Mouse (Mus musculus) kidney, postnatal 10 days (tissue): Measurements from ENCODE around the gene Ugp2.

Source experiments
- DNase-seq: peaks from one replicate; pipeline ENCODE4 v3.0.0; 2021; ENCODE audit warnings: mixed read lengths

Gene Ugp2

GRCm38 (mm10) chr11:21371122-21371806 is at the start of gene Ugp2:
Gene Ugp2, minus strand, starts transcription at chr11:21371201.
- DNase-seq, result peak; percentile 99

GRCm38 (mm10) chr11:21414911-21415381 is 43.9 kb upstream of the Ugp2 start:
- no peak for DNase-seq

GRCm38 (mm10) chr11:21406668-21407067 is 35.7 kb upstream of the Ugp2 start:
- DNase-seq, result no peak

DNA sequence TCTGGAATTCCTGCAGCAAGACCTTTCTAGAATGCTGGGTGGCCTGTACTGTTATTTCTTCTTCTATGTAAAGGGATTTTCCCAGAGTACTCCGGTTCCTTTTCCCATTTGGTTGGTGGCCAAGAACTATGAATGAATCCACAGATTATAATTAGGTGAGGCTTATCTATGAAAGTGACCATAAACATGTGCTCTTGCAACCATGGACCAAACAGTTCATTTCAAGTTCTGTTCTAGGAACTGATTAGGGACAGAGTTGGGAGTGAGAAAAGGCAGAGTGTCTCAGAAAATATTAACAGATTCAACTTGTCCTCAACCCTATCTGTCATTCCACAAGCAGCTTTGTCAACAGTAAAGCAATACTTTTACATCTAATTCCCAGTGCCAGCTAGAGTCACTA is 35.1 kb upstream of the Ugp2 start:
- DNase-seq, result no peak

- DNase-seq, result no peak
Measured at GRCm38 (mm10) chr11:21403877-21404276, 32.9 kb upstream of the Ugp2 start.

- no peak for DNase-seq
Measured at GRCm38 (mm10) chr11:21402481-21403254, 31.7 kb upstream of the Ugp2 start.

DNA sequence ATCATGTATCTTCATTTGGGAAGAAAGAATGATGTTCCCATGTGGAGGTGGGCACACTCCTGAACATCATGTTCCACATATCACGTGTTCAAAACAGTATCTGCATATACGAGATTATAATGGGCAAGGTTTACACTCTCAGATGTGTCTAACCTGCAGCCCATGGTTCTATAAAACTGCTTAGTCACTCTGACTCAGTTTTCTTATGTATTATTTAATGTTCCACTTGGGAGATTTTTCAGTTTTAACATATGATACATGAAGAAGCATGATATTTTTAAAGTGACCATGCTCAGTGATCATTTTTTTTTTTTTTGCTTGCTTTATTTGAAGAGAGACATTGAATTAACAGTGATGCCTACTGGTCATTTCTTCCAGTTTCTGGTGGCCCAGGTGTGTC is 30.2 kb upstream of the Ugp2 start:
- DNase-seq, result no peak

DNA sequence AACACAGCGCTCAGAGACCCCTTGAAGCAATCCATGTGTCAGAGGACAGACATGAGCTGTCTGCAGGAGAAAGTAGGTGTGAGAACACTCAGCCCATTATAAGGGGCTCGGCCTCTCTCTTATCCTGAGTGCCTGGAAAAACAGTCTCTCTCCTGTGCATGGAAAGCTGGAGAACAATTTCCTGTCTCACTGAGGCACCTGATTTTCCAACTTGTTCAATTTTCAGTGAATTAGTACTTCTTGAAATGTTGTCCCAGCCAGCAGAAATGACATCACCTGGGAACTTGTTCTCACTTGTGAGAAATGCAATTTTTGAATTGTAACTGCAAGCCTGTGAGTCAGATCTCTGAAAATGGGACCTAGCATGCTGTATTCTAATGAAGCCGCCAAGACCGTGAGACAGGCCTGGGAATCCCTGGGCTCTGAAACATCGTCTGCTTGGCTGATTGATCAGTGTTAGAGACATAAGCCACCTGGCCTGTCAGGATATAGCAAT is 28.2 kb upstream of the Ugp2 start:
- DNase-seq, result no peak

DNA sequence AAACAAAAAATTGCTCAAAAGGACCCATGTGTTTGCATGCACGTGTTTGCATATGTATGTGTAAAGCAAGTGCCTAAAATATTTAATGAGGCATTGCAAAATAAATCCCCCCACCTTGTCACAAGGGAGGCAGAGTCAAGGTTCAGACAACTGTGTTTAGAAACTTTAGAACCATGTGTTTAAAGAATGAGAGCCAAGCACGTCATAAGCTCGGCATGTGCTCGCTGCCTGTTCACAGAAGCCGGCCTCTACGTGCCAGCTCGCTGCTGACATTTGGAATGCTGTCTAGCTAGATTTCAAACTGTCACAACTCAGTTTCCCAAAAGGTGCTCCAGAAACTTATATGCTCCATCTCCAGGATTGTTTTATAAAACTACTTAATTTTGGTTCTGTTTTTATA is 27.5 kb upstream of the Ugp2 start:
- DNase-seq, result peak; percentile 22

DNA sequence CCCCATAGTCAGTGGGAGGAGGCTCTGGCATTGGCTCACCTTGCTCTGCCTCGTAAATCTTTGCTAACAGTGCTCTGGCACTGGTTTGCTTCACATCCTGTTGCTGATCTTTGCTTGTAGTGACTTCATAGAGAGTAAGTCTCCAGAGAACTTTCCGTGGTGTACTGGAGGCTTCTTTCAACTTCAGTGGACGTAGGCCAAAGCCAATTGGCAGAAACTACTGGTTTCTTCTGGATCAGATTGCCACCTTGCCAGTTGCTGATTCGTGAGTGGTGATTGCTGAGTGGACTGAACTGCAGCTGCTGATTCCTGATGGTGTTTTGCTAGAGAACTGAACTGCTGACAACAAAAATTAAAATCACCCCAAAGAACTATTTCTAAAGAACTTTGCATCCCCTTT is 15.8 kb upstream of the Ugp2 start:
- DNase-seq, result no peak

GRCm38 (mm10) chr11:21374096-21374495 is 3.1 kb upstream of the Ugp2 start:
- no peak for DNase-seq

DNA sequence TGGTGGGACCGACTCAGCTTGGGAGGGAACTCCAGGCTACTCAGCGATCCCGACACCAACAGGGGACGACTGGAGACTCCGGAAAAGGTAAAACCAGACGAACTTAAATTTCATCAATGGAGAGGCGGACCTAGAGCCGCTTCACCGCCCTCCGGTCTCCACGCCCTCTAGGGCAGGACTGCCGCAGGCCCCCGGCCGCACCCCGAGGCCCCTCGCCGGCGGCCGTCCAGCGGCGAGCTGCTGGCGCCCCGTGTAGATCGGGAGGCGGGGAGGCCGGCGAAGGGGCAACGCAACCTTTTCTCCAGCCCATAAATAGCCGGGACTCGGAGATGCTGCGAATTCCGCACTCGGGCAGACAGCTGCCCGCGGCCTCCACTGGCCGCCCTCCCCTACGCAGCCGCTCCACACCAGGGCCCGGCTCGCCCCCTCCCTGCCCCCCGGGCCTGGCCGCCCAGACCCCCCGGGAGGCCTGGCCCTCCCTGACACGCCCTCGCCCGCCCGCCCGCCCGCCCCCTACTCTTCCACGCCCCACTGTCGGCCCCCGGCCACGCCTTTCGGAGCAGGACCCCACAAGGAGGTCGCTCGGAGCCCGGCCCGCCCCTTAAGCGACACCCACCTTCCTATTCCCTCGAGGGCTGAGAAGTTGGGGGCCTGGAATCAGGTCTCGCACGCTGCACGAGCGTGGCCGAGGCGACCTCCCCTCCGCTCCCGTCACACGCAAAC is 441 bp downstream of the Ugp2 start:
- peak; percentile 93 for DNase-seq

DNA sequence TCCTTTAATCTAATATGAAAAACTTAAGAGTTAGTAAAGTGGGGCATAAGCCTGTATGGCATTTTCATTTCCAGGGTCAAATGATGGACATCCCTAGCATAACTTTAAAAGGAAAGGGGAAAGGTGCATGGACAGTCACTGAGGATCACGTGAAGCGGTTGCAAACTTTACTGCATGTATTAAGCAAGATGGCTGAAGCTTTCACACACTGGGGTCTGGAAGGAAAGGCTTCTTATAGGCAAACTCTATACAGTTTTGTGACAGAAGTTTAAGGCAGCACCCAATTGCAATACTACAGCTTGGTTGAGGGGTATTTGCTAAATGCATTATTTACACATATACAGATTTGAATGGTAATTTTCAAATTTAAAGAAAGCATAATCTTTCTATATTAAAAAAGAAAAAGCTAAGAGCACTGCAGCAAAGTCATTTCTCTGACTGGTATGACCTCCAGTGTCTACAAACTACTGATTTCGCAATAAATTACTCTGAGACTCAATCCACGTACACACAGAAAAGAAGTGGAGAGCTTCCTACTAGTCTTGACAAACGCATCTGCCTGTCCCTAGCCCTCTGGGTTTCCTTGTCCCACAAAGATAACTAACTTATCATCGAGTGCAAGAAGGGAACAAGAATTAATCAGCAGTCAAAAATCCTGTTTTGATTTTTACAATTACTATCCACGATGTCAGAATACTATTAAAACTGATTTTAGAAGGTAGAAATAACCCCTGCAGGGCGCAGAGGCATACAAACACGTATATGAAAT is 1.6 kb downstream of the Ugp2 start:
- DNase-seq, result no peak

- DNase-seq, result peak; percentile 31
Measured at GRCm38 (mm10) chr11:21368466-21368865, 2.5 kb downstream of the Ugp2 start.

- DNase-seq, result no peak
Measured at GRCm38 (mm10) chr11:21363144-21363940, 7.7 kb downstream of the Ugp2 start.

- DNase-seq, result no peak
Measured at GRCm38 (mm10) chr11:21351296-21351695, 19.7 kb downstream of the Ugp2 start.

DNA sequence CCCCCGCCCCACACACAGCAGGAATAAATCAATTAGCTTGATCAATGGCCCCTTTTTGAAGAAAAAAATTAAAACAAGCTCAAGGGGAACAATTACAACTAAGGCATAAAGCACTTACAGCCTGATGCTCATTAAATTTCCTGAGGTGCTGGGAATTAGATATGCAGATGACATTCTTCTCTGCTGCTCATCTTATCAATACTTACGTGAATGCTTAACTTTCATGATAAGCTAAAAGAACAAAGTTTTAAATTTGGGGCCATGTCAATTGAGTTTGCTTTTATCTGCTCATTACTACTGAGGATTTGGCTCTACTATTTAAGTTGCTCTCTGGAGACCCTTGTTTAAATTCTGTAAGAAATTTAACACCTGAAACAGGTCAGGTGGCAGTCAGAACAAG is 22.1 kb downstream of the Ugp2 start:
- no peak for DNase-seq

DNA sequence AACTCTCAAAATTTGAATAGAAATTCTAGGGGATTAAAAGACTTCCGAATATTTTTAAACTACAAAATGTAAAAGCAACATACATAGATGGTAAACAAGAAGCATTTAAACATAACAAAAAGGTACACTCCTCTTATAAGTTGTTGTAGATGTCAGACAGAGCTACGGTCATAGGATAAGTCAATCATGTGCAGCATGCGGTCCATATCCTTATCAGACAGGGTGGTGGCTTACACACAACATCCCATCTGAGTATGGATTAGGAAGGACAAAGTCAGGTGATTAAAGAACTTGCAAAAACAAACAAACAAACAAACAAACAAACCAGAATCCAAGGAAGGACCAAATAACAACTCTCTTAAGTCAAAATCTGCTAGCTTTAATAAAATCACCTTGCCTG is 25.0 kb downstream of the Ugp2 start:
- DNase-seq, result no peak

GRCm38 (mm10) chr11:21343490-21343889 is 27.5 kb downstream of the Ugp2 start:
- DNase-seq, result no peak

DNA sequence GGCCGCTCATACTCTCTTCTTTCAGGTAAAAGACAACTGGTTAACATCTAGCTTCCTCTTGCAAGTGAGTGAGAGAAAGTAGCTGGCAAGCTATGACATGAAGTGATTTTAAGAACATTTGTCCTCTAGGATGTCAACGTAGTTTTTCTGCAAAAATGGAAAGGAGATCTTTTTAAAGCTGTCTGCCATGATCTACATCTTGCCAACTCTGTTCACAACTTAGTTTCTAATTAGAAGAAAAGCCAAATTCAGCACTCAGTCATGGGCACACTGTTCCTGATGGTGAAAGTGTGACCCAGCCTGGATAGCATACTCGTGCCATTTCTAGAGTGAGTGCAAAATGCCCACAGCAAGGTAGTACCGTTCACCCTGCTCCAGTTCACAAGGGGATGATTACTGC is 31.9 kb downstream of the Ugp2 start:
- no peak for DNase-seq

GRCm38 (mm10) chr11:21337855-21338254 is 33.1 kb downstream of the Ugp2 start:
- DNase-seq, result no peak
